ENCODE assay signal across 13 mouse cellular contexts in the genomic region with DNA sequence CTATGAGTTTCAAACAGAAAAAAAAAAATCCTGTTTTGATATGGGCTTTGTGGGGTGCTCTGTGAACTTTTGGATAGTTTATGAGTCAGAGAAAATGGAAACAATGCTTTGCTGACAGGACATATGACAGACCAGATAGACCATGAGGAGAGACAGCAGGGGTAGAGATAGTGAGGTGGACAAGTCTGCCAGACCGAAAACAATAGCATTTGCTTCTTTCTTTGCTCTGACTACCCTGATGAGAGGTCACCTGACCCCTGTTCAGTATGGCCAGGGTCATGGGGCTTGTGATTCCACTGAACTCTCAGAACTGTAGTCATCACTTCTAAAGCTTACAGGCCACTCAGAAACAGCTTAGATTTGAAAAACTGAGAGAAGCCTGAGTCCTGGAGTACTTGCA.
"Had no signal": no experiment of that assay in that cellular context is flagged by ENCODE, and none has a peak within 500 bp of the region (broad histone marks: within the 10 kb centered on the region; RNA-seq: fewer than 3 reads in every experiment).

No protein-coding gene starts in this region.

- H3K9me3 ChIP-seq: limb, embryonic 13.5 days; liver, embryonic 15.5 days; midbrain, embryonic 13.5 days; stomach, embryonic 15.5 days had no signal

- H3K27ac ChIP-seq: layer of hippocampus, adult 2 months; liver, embryonic 15.5 days; midbrain, embryonic 13.5 days; stomach, embryonic 15.5 days had no signal

- DNase-seq: kidney, postnatal 10 days; kidney, postnatal 4 days; left cerebral cortex, postnatal 4 days; lung, embryonic 14.5 days; right cerebral cortex, postnatal 14 days; thymus, adult 2 months; thymus, postnatal 25 days had no signal

- H3K4me1 ChIP-seq: midbrain, embryonic 13.5 days; stomach, embryonic 15.5 days had no signal

- ATAC-seq: midbrain, embryonic 13.5 days had no signal

- H3K4me3 ChIP-seq: layer of hippocampus, adult 2 months; limb, embryonic 13.5 days; liver, embryonic 15.5 days; midbrain, embryonic 13.5 days; stomach, embryonic 15.5 days had no signal

- H3K27me3 ChIP-seq: limb, embryonic 13.5 days; liver, embryonic 15.5 days; midbrain, embryonic 13.5 days; stomach, embryonic 15.5 days had no signal

- H3K36me3 ChIP-seq: liver, embryonic 15.5 days; stomach, embryonic 15.5 days had no signal

- H3K4me2 ChIP-seq: limb, embryonic 13.5 days; liver, embryonic 11.5 days; liver, embryonic 15.5 days; lung, embryonic 14.5 days; midbrain, embryonic 13.5 days; stomach, embryonic 15.5 days had no signal

- H3K9ac ChIP-seq: limb, embryonic 13.5 days; liver, embryonic 15.5 days; lung, embryonic 14.5 days; midbrain, embryonic 13.5 days; stomach, embryonic 15.5 days had no signal
